Mouse (Mus musculus): ENCODE results near the gene Zfp536. TPM values are rescaled to one million over a fixed set of nuclear protein-coding genes. Genes with fewer than 3 reads are reported as not detected.
A peak's percentile ranks its signal among the peaks of the same experiment; 100 is the strongest.

Gene Zfp536
- polyA plus RNA-seq, 1 experiment from 2014 or later, result 3.7 TPM

GRCm38 (mm10) chr7:37736413-37736720 is 37.1 kb downstream of the Zfp536 start:
- DNase-seq (ENCODE audit: low spot score) (no peak), ATAC-seq (replicated peaks; ENCODE audit: low FRiP score, low read depth) (no peak)
- no peaks in the 10 kb centered on the region for H3K4me1 ChIP-seq (replicated peaks; ENCODE audit: insufficient read depth, low read length)
- no peak overlapping the region for H3K9ac ChIP-seq (ENCODE audit: low read depth, low read length)
- TF ChIP-seq CTCF (IDR thresholded peaks at IDR 0.05; ENCODE audit: low read depth), result no peak
- 45% methylated on average over 4 of the region's 4 CpGs for WGBS
- no peak overlapping the region for H3K27ac ChIP-seq
- no peaks in the 10 kb centered on the region for H3K36me3 ChIP-seq (ENCODE audit: insufficient read depth, low read length)
- H3K9me3 ChIP-seq (replicated peaks; ENCODE audit: low read length), result no peaks in the 10 kb centered on the region
- H3K27me3 ChIP-seq (ENCODE audit: insufficient read depth, low read length), result no peaks in the 10 kb centered on the region
- no peak overlapping the region for H3K4me3 ChIP-seq (replicated peaks; ENCODE audit: low read depth, low read length)
- H3K4me2 ChIP-seq (ENCODE audit: low read length), result no peak overlapping the region

- no peaks in the 10 kb centered on the region for H3K36me3 ChIP-seq (ENCODE audit: insufficient read depth, low read length)
- 44% methylated on average over 7 of the region's 7 CpGs for WGBS
- no peak for TF ChIP-seq CTCF (IDR thresholded peaks at IDR 0.05; ENCODE audit: low read depth)
- ATAC-seq (replicated peaks; ENCODE audit: low FRiP score, low read depth), result no peak
- H3K9ac ChIP-seq (ENCODE audit: low read depth, low read length), result no peak overlapping the region
- H3K27ac ChIP-seq, result no peak overlapping the region
- H3K4me2 ChIP-seq (ENCODE audit: low read length), result no peak overlapping the region
- no peak for DNase-seq (ENCODE audit: low spot score)
- H3K27me3 ChIP-seq (ENCODE audit: insufficient read depth, low read length), result no peaks in the 10 kb centered on the region
- no peaks in the 10 kb centered on the region for H3K9me3 ChIP-seq (replicated peaks; ENCODE audit: low read length)
- no peak overlapping the region for H3K4me3 ChIP-seq (replicated peaks; ENCODE audit: low read depth, low read length)
- no peaks in the 10 kb centered on the region for H3K4me1 ChIP-seq (replicated peaks; ENCODE audit: insufficient read depth, low read length)
These were observed 37.6 kb downstream of the Zfp536 start for GRCm38 (mm10) chr7:37735707-37736412.

- Histone ChIP-seq H3K4me3 (replicated peaks; ENCODE audit: low read depth, low read length) (no peak overlapping the region), H3K36me3 (ENCODE audit: insufficient read depth, low read length) (no peaks in the 10 kb centered on the region), H3K4me2 (ENCODE audit: low read length) (no peak overlapping the region), H3K27me3 (ENCODE audit: insufficient read depth, low read length) (no peaks in the 10 kb centered on the region), H3K27ac (no peak overlapping the region), H3K9me3 (replicated peaks; ENCODE audit: low read length) (no peaks in the 10 kb centered on the region), H3K4me1 (replicated peaks; ENCODE audit: insufficient read depth, low read length) (no peaks in the 10 kb centered on the region), H3K9ac (ENCODE audit: low read depth, low read length) (no peak overlapping the region)
- DNase-seq (ENCODE audit: low spot score) (no peak), ATAC-seq (replicated peaks; ENCODE audit: low FRiP score, low read depth) (no peak)
- no peak for TF ChIP-seq CTCF (IDR thresholded peaks at IDR 0.05; ENCODE audit: low read depth)
- 78% methylated on average over 6 of the region's 6 CpGs for WGBS
These were observed 38.3 kb downstream of the Zfp536 start for GRCm38 (mm10) chr7:37735101-37735500.

GRCm38 (mm10) chr7:37734576-37734975 is 38.9 kb downstream of the Zfp536 start:
- Histone ChIP-seq H3K36me3 (ENCODE audit: insufficient read depth, low read length) (no peaks in the 10 kb centered on the region), H3K27ac (no peak overlapping the region), H3K27me3 (ENCODE audit: insufficient read depth, low read length) (no peaks in the 10 kb centered on the region), H3K9me3 (replicated peaks; ENCODE audit: low read length) (no peaks in the 10 kb centered on the region), H3K4me3 (replicated peaks; ENCODE audit: low read depth, low read length) (no peak overlapping the region), H3K9ac (ENCODE audit: low read depth, low read length) (no peak overlapping the region), H3K4me2 (ENCODE audit: low read length) (no peak overlapping the region), H3K4me1 (replicated peaks; ENCODE audit: insufficient read depth, low read length) (no peaks in the 10 kb centered on the region)
- WGBS, result 40% methylated on average over 6 of the region's 6 CpGs
- peak; percentile 15 for DNase-seq (ENCODE audit: low spot score)
- no peak for ATAC-seq (replicated peaks; ENCODE audit: low FRiP score, low read depth)
- TF ChIP-seq CTCF (IDR thresholded peaks at IDR 0.05; ENCODE audit: low read depth), result no peak

GRCm38 (mm10) chr7:37733996-37734395 is 39.4 kb downstream of the Zfp536 start:
- H3K36me3 ChIP-seq (ENCODE audit: insufficient read depth, low read length), result no peaks in the 10 kb centered on the region
- no peak for TF ChIP-seq CTCF (IDR thresholded peaks at IDR 0.05; ENCODE audit: low read depth)
- no peak overlapping the region for H3K4me3 ChIP-seq (replicated peaks; ENCODE audit: low read depth, low read length)
- 74% methylated on average over 4 of the region's 4 CpGs for WGBS
- H3K27ac ChIP-seq, result no peak overlapping the region
- DNase-seq (ENCODE audit: low spot score) (no peak), ATAC-seq (replicated peaks; ENCODE audit: low FRiP score, low read depth) (no peak)
- no peak overlapping the region for H3K4me2 ChIP-seq (ENCODE audit: low read length)
- no peaks in the 10 kb centered on the region for H3K27me3 ChIP-seq (ENCODE audit: insufficient read depth, low read length)
- no peaks in the 10 kb centered on the region for H3K4me1 ChIP-seq (replicated peaks; ENCODE audit: insufficient read depth, low read length)
- no peaks in the 10 kb centered on the region for H3K9me3 ChIP-seq (replicated peaks; ENCODE audit: low read length)
- no peak overlapping the region for H3K9ac ChIP-seq (ENCODE audit: low read depth, low read length)

GRCm38 (mm10) chr7:37732741-37733140 is 40.7 kb downstream of the Zfp536 start:
- DNase-seq (ENCODE audit: low spot score) (no peak), ATAC-seq (replicated peaks; ENCODE audit: low FRiP score, low read depth) (no peak)
- no peak for TF ChIP-seq CTCF (IDR thresholded peaks at IDR 0.05; ENCODE audit: low read depth)
- H3K4me3 ChIP-seq (replicated peaks; ENCODE audit: low read depth, low read length), result no peak overlapping the region
- H3K9ac ChIP-seq (ENCODE audit: low read depth, low read length), result no peak overlapping the region
- H3K9me3 ChIP-seq (replicated peaks; ENCODE audit: low read length), result no peaks in the 10 kb centered on the region
- no peak overlapping the region for H3K4me2 ChIP-seq (ENCODE audit: low read length)
- no peaks in the 10 kb centered on the region for H3K36me3 ChIP-seq (ENCODE audit: insufficient read depth, low read length)
- no peaks in the 10 kb centered on the region for H3K27me3 ChIP-seq (ENCODE audit: insufficient read depth, low read length)
- no peaks in the 10 kb centered on the region for H3K4me1 ChIP-seq (replicated peaks; ENCODE audit: insufficient read depth, low read length)
- 31% methylated on average over 4 of the region's 4 CpGs for WGBS
- no peak overlapping the region for H3K27ac ChIP-seq

GRCm38 (mm10) chr7:37727746-37728145 is 45.7 kb downstream of the Zfp536 start:
- Histone ChIP-seq H3K9ac (ENCODE audit: low read depth, low read length) (no peak overlapping the region), H3K4me2 (ENCODE audit: low read length) (no peak overlapping the region), H3K4me3 (replicated peaks; ENCODE audit: low read depth, low read length) (no peak overlapping the region), H3K9me3 (replicated peaks; ENCODE audit: low read length) (no peaks in the 10 kb centered on the region), H3K27me3 (ENCODE audit: insufficient read depth, low read length) (no peaks in the 10 kb centered on the region), H3K36me3 (ENCODE audit: insufficient read depth, low read length) (no peaks in the 10 kb centered on the region), H3K27ac (no peak overlapping the region), H3K4me1 (replicated peaks; ENCODE audit: insufficient read depth, low read length) (no peaks in the 10 kb centered on the region)
- DNase-seq (ENCODE audit: low spot score) (no peak), ATAC-seq (replicated peaks; ENCODE audit: low FRiP score, low read depth) (no peak)
- TF ChIP-seq CTCF (IDR thresholded peaks at IDR 0.05; ENCODE audit: low read depth), result no peak
- WGBS, result 73% methylated on average over 8 of the region's 8 CpGs

Data from kidney, postnatal 0 days (tissue).